Mouse (Mus musculus) cortical plate, adult 2 months (tissue): ENCODE measurements around the gene Foxn3.

Source experiments
- CTCF ChIP-seq: fragments of 200-500 bp; IDR thresholded peaks from 2 replicates; pipeline ENCODE4 v1.5.1; 2011; ENCODE audit warnings: mild to moderate bottlenecking, control low read depth, low read length; ENCODE audit not compliant: insufficient read depth; ENCODE audit errors: extremely low read depth
- POLR2A ChIP-seq: fragments of 200-500 bp; IDR thresholded peaks from 2 replicates; pipeline ENCODE4 v1.6.1; 2011; ENCODE audit warnings: mild to moderate bottlenecking, low read length, control low read depth; ENCODE audit not compliant: insufficient read depth; ENCODE audit errors: extremely low read depth

DNA sequence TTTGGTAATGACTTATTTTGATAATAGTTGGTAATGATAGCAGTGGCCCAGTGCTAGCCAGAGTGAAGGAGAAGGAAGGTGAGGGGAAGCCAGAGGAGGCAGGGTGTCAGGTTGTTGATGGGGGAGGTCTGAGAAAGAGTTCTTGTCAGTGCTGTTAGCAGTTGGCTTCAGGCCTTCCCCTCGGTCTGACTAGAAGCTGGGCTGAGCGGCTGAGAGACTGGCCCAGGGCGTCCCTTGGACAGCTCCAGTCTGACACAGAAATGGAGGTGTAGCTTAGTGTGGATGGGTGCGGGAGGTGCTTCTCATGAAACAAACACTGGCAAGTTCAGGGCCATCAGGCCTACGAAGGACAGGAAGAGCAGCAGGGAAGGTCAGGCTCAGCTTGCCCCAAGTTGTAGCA, 276.3 kb downstream of the Foxn3 start:
- no peak for TF ChIP-seq CTCF
- TF ChIP-seq POLR2A: no peak
